Mouse (Mus musculus) embryonic facial prominence, embryonic 12.5 days (tissue): ENCODE measurements at regions not wholly inside any gene's neighbourhood (a gene's known extent, or its start where the extent isn't known, plus 50 kb on each side); places are given as distances from the start of the nearest gene placed in this dataset.

Experiments used
- ATAC-seq: fragments of 200-750 bp; cut with Nextera tagmentation; 2 replicates; pipeline ENCODE4 v1.8.0; 2017; ENCODE audit not compliant: insufficient number of reproducible peaks, insufficient read depth, low FRiP score, low TSS enrichment
- H3K27ac ChIP-seq: fragments of 300-500 bp; sonication (generic); 2 replicates; pipeline ENCODE4 v1.5.1; 2016; ENCODE audit warnings: mild to moderate bottlenecking
- H3K27me3 ChIP-seq: fragments of 300-500 bp; sonication (generic); 2 replicates; pipeline ENCODE4 v1.6.1; 2016; ENCODE audit warnings: mild to moderate bottlenecking, moderate library complexity
- H3K36me3 ChIP-seq: fragments of 300-500 bp; sonication (generic); 2 replicates; pipeline ENCODE4 v1.6.1; 2016; ENCODE audit warnings: mild to moderate bottlenecking
- H3K4me1 ChIP-seq: fragments of 300-500 bp; sonication (generic); 2 replicates; pipeline ENCODE4 v1.6.1; 2016
- H3K4me2 ChIP-seq: fragments of 300-500 bp; sonication (generic); replicated peaks from 2 replicates; pipeline ENCODE4 v1.6.1; 2016; ENCODE audit warnings: mild to moderate bottlenecking, moderate library complexity
- H3K4me3 ChIP-seq: fragments of 300-500 bp; sonication (generic); 2 replicates; pipeline ENCODE4 v1.5.1; 2016; ENCODE audit warnings: mild to moderate bottlenecking
- H3K9ac ChIP-seq: fragments of 300-500 bp; sonication (generic); 2 replicates; pipeline ENCODE4 v1.6.1; 2016; ENCODE audit warnings: mild to moderate bottlenecking, moderate library complexity
- H3K9me3 ChIP-seq: fragments of 300-500 bp; sonication (generic); 2 replicates; pipeline ENCODE4 v1.6.1; 2016; ENCODE audit warnings: mild to moderate bottlenecking, moderate library complexity
- WGBS: fragments of 180-500 bp; shearing (Covaris S2); methylation state at CpG from one replicate; pipeline ENCODE4 v1.1.7; 2016; 5-methylcytosine and 5-hydroxymethylcytosine counted together

GRCm38 (mm10) chr5:102227131-102227530 is 157.4 kb upstream of the Wdfy3 start:
- H3K9me3 ChIP-seq, result no peaks in the 10 kb centered on the region
- WGBS, result 62% methylated on average over 6 of the region's 6 CpGs
- ATAC-seq, result no peak
- H3K9ac ChIP-seq, result no peak overlapping the region
- no peaks in the 10 kb centered on the region for H3K27me3 ChIP-seq
- H3K27ac ChIP-seq, result no peak overlapping the region
- H3K4me3 ChIP-seq, result no peak overlapping the region
- H3K36me3 ChIP-seq, result no peaks in the 10 kb centered on the region
- H3K4me1 ChIP-seq, result no peaks in the 10 kb centered on the region
- H3K4me2 ChIP-seq, result no peak overlapping the region

- no peaks in the 10 kb centered on the region for H3K36me3 ChIP-seq
- no peak overlapping the region for H3K4me2 ChIP-seq
- no peak overlapping the region for H3K27ac ChIP-seq
- no peaks in the 10 kb centered on the region for H3K4me1 ChIP-seq
- no peaks in the 10 kb centered on the region for H3K9me3 ChIP-seq
- ATAC-seq, result no peak
- H3K9ac ChIP-seq, result no peak overlapping the region
- H3K27me3 ChIP-seq, result no peaks in the 10 kb centered on the region
- H3K4me3 ChIP-seq, result no peak overlapping the region
- 72% methylated on average over 5 of the region's 5 CpGs for WGBS
Observed at GRCm38 (mm10) chr5:102242614-102243013, 172.9 kb upstream of the Wdfy3 start.

- no peak overlapping the region for H3K9ac ChIP-seq
- no peak for ATAC-seq
- no peaks in the 10 kb centered on the region for H3K9me3 ChIP-seq
- no peaks in the 10 kb centered on the region for H3K36me3 ChIP-seq
- no peak overlapping the region for H3K27ac ChIP-seq
- no peak overlapping the region for H3K4me2 ChIP-seq
- WGBS, result 83% methylated on average over 6 of the region's 6 CpGs
- no peaks in the 10 kb centered on the region for H3K27me3 ChIP-seq
- H3K4me1 ChIP-seq, result no peaks in the 10 kb centered on the region
- no peak overlapping the region for H3K4me3 ChIP-seq
Observed at GRCm38 (mm10) chr5:102244706-102245105, 175.0 kb upstream of the Wdfy3 start.

GRCm38 (mm10) chr5:102248747-102249146 is 179.0 kb upstream of the Wdfy3 start:
- WGBS, result 87% methylated on average over 5 of the region's 5 CpGs
- Histone ChIP-seq H3K4me3 (no peak overlapping the region), H3K27ac (no peak overlapping the region), H3K36me3 (no peaks in the 10 kb centered on the region), H3K4me2 (no peak overlapping the region), H3K9ac (no peak overlapping the region), H3K27me3 (no peaks in the 10 kb centered on the region), H3K4me1 (no peaks in the 10 kb centered on the region), H3K9me3 (no peaks in the 10 kb centered on the region)
- no peak for ATAC-seq

GRCm38 (mm10) chr5:102251076-102251475 is 181.4 kb upstream of the Wdfy3 start:
- 91% methylated on average over 7 of the region's 7 CpGs for WGBS
- no peaks in the 10 kb centered on the region for H3K9me3 ChIP-seq
- ATAC-seq, result no peak
- H3K27me3 ChIP-seq, result no peaks in the 10 kb centered on the region
- no peaks in the 10 kb centered on the region for H3K4me1 ChIP-seq
- no peak overlapping the region for H3K4me2 ChIP-seq
- no peak overlapping the region for H3K4me3 ChIP-seq
- no peak overlapping the region for H3K27ac ChIP-seq
- no peaks in the 10 kb centered on the region for H3K36me3 ChIP-seq
- H3K9ac ChIP-seq, result no peak overlapping the region

GRCm38 (mm10) chr5:102253786-102254185 is 184.1 kb upstream of the Wdfy3 start:
- WGBS, result 24% methylated on average over 2 of the region's 2 CpGs
- Histone ChIP-seq H3K4me3 (no peak overlapping the region), H3K27me3 (no peaks in the 10 kb centered on the region), H3K9me3 (no peaks in the 10 kb centered on the region), H3K9ac (no peak overlapping the region), H3K4me1 (no peaks in the 10 kb centered on the region), H3K27ac (no peak overlapping the region), H3K4me2 (no peak overlapping the region), H3K36me3 (no peaks in the 10 kb centered on the region)
- no peak for ATAC-seq

GRCm38 (mm10) chr5:102257104-102257503 is 187.4 kb upstream of the Wdfy3 start:
- Histone ChIP-seq H3K36me3 (no peaks in the 10 kb centered on the region), H3K27me3 (no peaks in the 10 kb centered on the region), H3K4me1 (no peaks in the 10 kb centered on the region), H3K27ac (no peak overlapping the region), H3K4me3 (no peak overlapping the region), H3K9me3 (no peaks in the 10 kb centered on the region), H3K9ac (no peak overlapping the region), H3K4me2 (no peak overlapping the region)
- ATAC-seq, result no peak
- WGBS, result 66% methylated on average over 2 of the region's 2 CpGs

- no peak overlapping the region for H3K4me3 ChIP-seq
- H3K36me3 ChIP-seq, result no peaks in the 10 kb centered on the region
- no peak overlapping the region for H3K9ac ChIP-seq
- 75% methylated on average over 5 of the region's 5 CpGs for WGBS
- H3K4me2 ChIP-seq, result no peak overlapping the region
- ATAC-seq, result no peak
- no peaks in the 10 kb centered on the region for H3K27me3 ChIP-seq
- H3K9me3 ChIP-seq, result no peaks in the 10 kb centered on the region
- H3K4me1 ChIP-seq, result peaks cover 3% of the 10 kb centered on the region; the same call in 1 of the 2 replicates
- no peak overlapping the region for H3K27ac ChIP-seq
Observed at GRCm38 (mm10) chr5:102261621-102262020, 191.9 kb upstream of the Wdfy3 start.

- Histone ChIP-seq H3K27me3 (no peaks in the 10 kb centered on the region), H3K36me3 (no peaks in the 10 kb centered on the region), H3K4me3 (no peak overlapping the region), H3K27ac (no peak overlapping the region), H3K9ac (no peak overlapping the region), H3K9me3 (no peaks in the 10 kb centered on the region), H3K4me2 (no peak overlapping the region), H3K4me1 (peaks cover 7% of the 10 kb centered on the region; the same call in 1 of the 2 replicates)
- WGBS, result 48% methylated on average over 11 of the region's 11 CpGs
- no peak for ATAC-seq
Observed at GRCm38 (mm10) chr5:102266451-102266850, 196.7 kb upstream of the Wdfy3 start.

- no peak overlapping the region for H3K27ac ChIP-seq
- no peaks in the 10 kb centered on the region for H3K9me3 ChIP-seq
- H3K36me3 ChIP-seq, result no peaks in the 10 kb centered on the region
- peaks cover 7% of the 10 kb centered on the region; the same call in 1 of the 2 replicates for H3K4me1 ChIP-seq
- H3K27me3 ChIP-seq, result no peaks in the 10 kb centered on the region
- H3K9ac ChIP-seq, result no peak overlapping the region
- no peak overlapping the region for H3K4me3 ChIP-seq
- H3K4me2 ChIP-seq, result no peak overlapping the region
- WGBS, result 51% methylated on average over 3 of the region's 3 CpGs
- ATAC-seq, result no peak
Observed at GRCm38 (mm10) chr5:102267150-102267549, 197.4 kb upstream of the Wdfy3 start.

- H3K4me3 ChIP-seq, result no peak overlapping the region
- no peaks in the 10 kb centered on the region for H3K36me3 ChIP-seq
- no peaks in the 10 kb centered on the region for H3K27me3 ChIP-seq
- no peak overlapping the region for H3K9ac ChIP-seq
- peaks cover 7% of the 10 kb centered on the region; the same call in 1 of the 2 replicates for H3K4me1 ChIP-seq
- ATAC-seq, result no peak
- 88% methylated on average over 9 of the region's 9 CpGs for WGBS
- H3K27ac ChIP-seq, result no peak overlapping the region
- H3K4me2 ChIP-seq, result no peak overlapping the region
- no peaks in the 10 kb centered on the region for H3K9me3 ChIP-seq
Observed at GRCm38 (mm10) chr5:102269204-102269603, 199.5 kb upstream of the Wdfy3 start.

- Histone ChIP-seq H3K4me1 (no peaks in the 10 kb centered on the region), H3K27ac (no peak overlapping the region), H3K9ac (no peak overlapping the region), H3K4me3 (no peak overlapping the region), H3K36me3 (no peaks in the 10 kb centered on the region), H3K4me2 (no peak overlapping the region), H3K27me3 (no peaks in the 10 kb centered on the region), H3K9me3 (no peaks in the 10 kb centered on the region)
- ATAC-seq, result no peak
- WGBS, result 93% methylated on average over 3 of the region's 3 CpGs
Observed at GRCm38 (mm10) chr5:102275621-102276020, 205.6 kb upstream of the Arhgap24 start.

- Histone ChIP-seq H3K36me3 (no peaks in the 10 kb centered on the region), H3K4me2 (no peak overlapping the region), H3K9ac (no peak overlapping the region), H3K4me1 (no peaks in the 10 kb centered on the region), H3K4me3 (no peak overlapping the region), H3K27me3 (no peaks in the 10 kb centered on the region), H3K9me3 (no peaks in the 10 kb centered on the region), H3K27ac (no peak overlapping the region)
- no peak for ATAC-seq
- WGBS, result 76% methylated on average over 4 of the region's 4 CpGs
Observed at GRCm38 (mm10) chr5:102287131-102287530, 194.1 kb upstream of the Arhgap24 start.
